Mouse (Mus musculus): ENCODE results near the gene Khk.

The Khk gene

DNA sequence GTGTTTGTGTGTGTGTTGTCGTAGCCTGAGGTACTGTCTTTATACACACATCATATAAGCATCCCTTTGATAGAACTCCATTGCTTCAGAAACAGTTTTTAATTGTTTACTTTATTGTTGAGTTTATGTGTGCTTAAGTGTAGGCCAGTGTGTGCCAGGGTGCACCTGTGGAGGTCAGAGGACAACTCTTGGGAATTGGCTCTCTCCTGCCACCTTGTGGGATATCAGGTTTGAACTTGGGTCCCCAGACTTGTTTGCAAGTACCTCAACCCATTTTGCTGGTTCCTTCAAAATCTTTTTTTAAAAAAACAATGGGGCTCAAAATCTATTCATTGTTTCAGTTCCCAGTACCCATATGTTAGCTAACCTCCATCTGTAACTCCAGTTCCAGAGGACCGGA, 21.8 kb downstream of the Khk start:
- peak; percentile 53 for DNase-seq

DNA sequence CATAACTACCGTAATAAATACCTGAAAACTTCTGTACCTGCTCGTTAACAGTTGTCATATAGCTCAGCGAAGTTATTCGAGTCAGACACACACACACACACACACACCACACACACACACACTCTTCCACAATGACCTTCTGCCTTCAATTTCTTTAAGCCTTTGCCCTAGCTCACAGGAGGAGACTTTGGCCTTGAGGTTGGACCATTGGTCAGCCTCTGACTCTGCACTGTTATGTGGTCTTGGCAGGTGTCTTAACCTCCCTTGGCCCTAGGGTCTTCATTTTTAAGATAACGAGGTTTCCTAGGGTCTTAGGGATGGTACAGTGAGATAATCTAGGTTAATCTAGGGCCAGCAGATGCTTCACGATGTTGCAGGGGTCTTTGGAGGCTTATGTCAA, 23.1 kb downstream of the Khk start:
- DNase-seq: no peak

- peak; percentile 83 for DNase-seq
These were observed 23.9 kb downstream of the Khk start, which contains the start of gene Cgref1 for GRCm38 (mm10) chr5:30944956-30945781. Cgref1 (minus strand) TSS chr5:30945591.

GRCm38 (mm10) chr5:30948620-30949019, 27.4 kb downstream of the Khk start:
- DNase-seq: peak; percentile 42

DNA sequence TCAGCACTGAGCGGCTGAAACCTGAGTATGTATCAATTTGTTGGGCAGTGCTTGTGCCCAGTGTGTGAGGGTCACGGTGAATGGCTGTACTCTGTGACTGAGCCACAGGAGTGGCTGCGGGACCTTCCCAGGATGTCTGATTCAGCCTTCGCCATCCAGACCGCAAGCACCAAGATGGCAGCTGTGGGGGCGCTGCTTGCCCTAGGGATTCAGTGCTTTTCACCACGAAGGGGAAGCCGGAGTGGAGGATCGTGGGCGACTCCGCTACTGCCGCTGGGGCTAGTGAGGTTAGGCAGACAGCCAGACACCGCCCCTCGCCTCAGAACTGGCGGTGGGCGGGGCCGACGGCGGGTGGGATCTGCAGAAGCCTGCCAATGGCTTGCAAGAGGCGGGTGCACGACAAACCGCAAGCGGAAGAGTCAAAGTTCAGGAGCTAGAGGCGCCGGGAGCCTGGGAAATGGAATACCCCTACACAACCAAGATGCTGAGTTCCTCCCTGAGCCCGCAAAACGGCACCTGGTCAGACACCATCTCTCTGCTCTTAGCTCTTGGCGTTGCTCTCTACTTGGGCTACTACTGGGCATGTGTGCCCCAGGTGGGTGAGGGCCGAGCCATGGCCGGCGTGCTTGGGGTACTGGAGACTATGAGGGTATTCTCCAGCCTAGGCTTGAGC, 28.6 kb downstream of the Khk start:
- peak; percentile 98 for DNase-seq

DNA sequence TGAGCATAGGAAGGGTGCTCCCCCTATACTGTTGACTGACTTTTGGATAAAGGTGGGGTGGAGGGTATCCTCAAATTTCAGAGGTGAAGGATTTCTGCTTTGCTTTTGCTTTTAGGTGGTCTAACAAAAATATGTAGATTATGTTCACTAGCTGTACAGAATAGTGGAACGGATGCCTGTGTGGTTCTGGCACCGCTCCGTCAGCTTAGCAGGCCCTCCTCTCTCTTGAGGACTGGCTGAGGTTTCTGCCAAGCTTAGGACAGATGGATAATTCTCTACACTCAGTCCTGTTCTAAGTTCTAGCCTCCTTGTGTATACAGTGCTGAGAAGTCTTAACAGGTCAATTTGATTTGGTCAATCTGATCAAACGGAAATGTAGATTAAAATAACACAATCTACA, 29.2 kb downstream of the Khk start:
- DNase-seq: no peak

- DNase-seq: no peak
These were observed 29.7 kb downstream of the Khk start for GRCm38 (mm10) chr5:30950922-30951321.

DNA sequence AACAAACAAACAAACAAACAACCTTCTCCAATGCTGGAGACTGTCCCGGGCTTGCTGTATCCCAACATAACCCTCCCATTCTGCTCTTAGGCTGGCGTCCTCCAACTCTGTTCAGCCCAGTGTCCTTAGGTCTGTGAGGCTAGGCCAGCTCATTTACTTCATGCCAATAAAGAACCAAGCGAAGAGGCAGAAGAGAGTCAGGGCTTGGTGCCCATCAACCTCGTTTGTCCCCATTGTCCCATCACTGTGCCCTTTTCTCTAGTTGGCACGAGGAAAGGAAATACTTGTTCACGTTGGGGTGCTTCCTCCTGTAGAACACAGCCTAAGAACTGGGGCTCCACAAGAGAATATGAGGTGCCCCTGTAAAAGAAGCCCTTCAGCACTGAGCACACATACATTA, 30.5 kb downstream of the Khk start:
- no peak for DNase-seq

DNA sequence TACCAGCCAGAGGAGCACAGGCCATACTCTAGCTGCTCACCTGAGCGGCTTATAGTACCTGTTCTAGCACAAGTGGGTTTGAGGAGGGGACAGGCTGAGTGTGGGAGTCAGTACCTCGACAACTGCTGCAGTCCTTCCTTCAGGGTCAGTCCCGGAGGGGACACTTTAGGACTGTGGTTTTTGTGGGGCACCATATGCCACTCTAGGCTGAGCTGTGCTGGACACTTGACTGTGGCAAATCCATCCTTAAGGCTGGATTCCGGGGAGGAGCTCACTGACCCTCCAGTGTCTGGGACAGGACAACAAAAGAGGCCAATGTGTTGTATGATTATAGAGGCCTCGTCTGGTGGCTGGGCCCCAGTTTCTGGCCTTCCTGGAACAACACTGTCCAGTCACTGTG, 31.3 kb downstream of the Khk start:
- no peak for DNase-seq

GRCm38 (mm10) chr5:30954065-30954464, 32.8 kb downstream of the Khk start:
- DNase-seq: no peak

- DNase-seq: no peak
These were observed 33.3 kb downstream of the Khk start for GRCm38 (mm10) chr5:30954556-30954955.

DNA sequence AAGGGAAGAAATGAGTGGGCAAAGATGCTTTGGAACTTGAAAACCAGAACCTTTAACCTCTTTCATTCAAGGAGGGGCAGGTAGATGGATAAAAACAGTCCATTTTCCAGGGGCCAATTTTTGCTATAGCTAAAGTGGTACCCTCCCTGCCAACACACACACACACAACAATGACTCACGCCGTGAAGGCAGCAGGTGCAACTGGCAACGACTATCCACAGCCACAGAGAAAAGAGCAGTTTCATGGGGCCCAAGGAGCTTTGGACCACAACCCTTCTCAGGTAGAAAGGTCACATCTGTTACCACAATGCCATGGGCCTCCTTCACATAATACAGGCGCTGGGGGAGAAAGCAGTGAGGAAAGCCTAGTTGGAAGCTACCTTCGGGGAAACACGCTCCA, 34.5 kb downstream of the Khk start:
- no peak for DNase-seq

DNA sequence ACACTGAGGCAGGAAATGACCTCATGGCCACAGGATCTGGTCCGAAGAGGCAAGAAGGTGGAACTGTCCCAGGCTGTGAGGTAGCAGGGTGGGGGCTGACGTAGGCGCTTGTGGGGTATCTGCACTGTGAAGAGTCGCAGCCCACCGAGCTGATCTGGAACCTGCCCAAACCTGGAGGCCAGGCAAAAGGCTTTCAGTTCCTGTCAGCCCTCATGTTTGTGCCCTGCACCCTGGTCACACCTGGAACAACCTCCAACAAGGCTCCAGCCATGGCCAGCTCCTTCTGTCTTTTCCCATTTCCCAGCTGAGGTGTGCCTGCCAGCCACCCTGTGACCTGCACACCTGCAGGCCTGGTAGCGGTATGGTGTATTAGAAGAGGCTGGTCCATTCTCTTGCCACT, 36.7 kb downstream of the Khk start:
- DNase-seq: no peak

GRCm38 (mm10) chr5:30959198-30959854, 38.1 kb downstream of the Khk start:
- peak; percentile 67 for DNase-seq

DNA sequence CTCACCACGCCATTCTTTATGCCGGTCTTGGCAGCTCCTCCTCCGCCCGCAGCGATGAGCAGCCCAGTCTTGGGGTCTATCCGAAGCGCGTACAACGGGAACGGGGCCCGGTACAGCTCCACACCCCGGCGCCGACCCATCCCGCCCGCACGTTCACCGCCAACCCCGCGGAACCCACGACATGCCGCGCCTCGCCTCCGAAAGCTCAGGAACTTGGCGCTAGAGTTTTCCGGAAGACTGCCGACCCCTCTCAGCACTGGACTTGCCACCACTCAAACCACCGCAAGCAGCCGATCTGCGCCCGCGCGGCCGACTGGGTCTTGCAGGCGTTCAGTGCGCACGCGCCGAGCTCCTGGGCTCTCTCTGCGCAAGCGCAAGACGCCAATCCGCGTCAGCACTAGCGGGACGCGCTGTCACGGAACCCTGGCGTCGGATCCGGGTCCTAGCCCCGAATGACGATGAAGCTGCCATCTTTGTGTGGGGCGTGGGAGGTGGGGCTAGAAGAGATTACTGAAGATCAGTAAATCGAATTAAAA, 38.8 kb downstream of the Khk start, which contains the start of gene Preb:
TSS of gene Preb (minus strand) at position 396 of the 536 bp plus-strand sequence.
- peak; percentile 99 for DNase-seq

DNA sequence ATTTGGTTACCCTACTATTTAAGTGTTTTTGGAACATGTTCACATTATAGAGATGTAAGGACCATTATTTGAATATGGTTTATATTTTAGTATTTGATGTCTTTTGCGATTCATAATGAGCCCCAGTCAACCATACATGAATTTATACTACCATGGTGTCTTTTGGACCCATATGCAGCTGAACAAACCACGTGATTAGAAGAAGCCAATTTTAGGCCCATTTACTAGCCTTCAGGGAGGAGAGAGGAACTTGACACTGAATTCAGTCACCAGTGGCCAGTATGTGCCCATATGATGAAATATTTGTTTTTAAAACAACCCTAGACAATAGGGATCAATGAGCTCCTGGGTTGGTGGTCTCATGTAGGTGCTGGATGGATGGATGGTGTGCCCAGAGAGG, 39.6 kb downstream of the Khk start:
- no peak for DNase-seq

GRCm38 (mm10) chr5:30961545-30962505, 40.6 kb downstream of the Khk start:
- DNase-seq: no peak

GRCm38 (mm10) chr5:30963916-30964315, 42.7 kb downstream of the Khk start:
- DNase-seq: no peak

GRCm38 (mm10) chr5:30966189-30966588, 45.0 kb downstream of the Khk start:
- DNase-seq: no peak

DNA sequence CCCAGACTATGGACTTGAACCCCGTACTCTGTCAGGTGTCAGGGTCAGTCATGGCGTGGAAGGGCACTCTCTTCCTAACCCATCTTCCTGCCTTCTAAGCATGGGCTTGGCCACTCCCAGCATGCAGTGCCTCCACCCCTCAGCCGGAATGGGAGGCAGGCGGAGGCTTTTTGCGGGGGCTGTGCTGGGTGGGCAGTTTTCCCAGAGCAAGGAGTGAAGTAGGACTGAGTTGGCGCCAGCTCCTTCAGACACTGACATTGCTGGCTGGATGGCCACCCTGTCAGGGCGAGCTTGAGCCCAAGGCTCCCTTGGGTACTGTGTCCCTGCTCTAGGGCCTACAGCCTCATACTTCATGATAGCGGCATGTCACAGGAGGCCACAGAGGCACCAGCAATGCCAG, 47.2 kb downstream of the Khk start, which contains the start of gene Tcf23:
TSS of gene Tcf23 (plus strand) at position 247 of the 400 bp plus-strand sequence.
- DNase-seq: peak; percentile 73

DNA sequence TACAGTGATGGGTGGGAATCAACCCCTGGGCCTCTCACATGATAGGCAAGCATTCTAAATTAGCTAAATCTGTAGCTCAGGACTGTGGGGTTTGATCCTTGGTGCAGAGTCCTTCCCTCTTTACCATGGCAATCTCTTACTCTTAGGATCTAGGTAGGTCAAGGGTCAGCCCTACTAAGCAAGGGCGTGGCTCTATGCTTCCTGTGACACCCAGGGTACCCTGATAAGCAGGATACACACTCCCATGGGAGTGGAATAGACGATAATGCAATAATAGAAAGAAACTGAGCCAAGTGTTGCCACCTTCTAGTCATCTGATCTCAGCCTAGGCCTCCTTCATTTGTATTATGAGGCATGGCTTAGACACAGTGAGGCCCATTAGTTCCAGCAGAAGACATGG, 48.2 kb downstream of the Khk start:
- DNase-seq: no peak
